Mouse (Mus musculus) ES-CJ7 (cell line): ENCODE data around the gene Foxo3.

Experiments
- DNase-seq: peaks from one replicate; pipeline ENCODE4 v3.0.0; 2011; ENCODE audit warnings: low read depth, low spot score

Gene Foxo3

GRCm38 (mm10) chr10:42230471-42231099 is 46.0 kb downstream of the Foxo3 start:
- DNase-seq = no peak

GRCm38 (mm10) chr10:42227751-42228241 is 48.8 kb downstream of the Foxo3 start:
- DNase-seq = no peak

- no peak for DNase-seq
Observed at GRCm38 (mm10) chr10:42226176-42226575, 50.4 kb downstream of the Foxo3 start.

- DNase-seq = no peak
Observed at GRCm38 (mm10) chr10:42225184-42225935, 51.2 kb downstream of the Foxo3 start.

GRCm38 (mm10) chr10:42221996-42222395 is 54.6 kb downstream of the Foxo3 start:
- DNase-seq = no peak

- no peak for DNase-seq
Observed at GRCm38 (mm10) chr10:42221136-42221891, 55.2 kb downstream of the Foxo3 start.

- DNase-seq = no peak
Observed at GRCm38 (mm10) chr10:42220418-42220952, 56.1 kb downstream of the Foxo3 start.

GRCm38 (mm10) chr10:42211407-42211806 is 65.1 kb downstream of the Foxo3 start:
- no peak for DNase-seq

- no peak for DNase-seq
Observed at GRCm38 (mm10) chr10:42210641-42211040, 65.9 kb downstream of the Foxo3 start.

GRCm38 (mm10) chr10:42209809-42210208 is 66.7 kb downstream of the Foxo3 start:
- peak; percentile 37 for DNase-seq

GRCm38 (mm10) chr10:42207612-42208011 is 68.9 kb downstream of the Foxo3 start:
- DNase-seq = no peak

GRCm38 (mm10) chr10:42204768-42205412 is 71.7 kb downstream of the Foxo3 start:
- DNase-seq = peak; percentile 19

GRCm38 (mm10) chr10:42203321-42204155 is 73.0 kb downstream of the Foxo3 start:
- DNase-seq = no peak

GRCm38 (mm10) chr10:42202561-42202960 is 74.0 kb downstream of the Foxo3 start:
- no peak for DNase-seq

- DNase-seq = no peak
Observed at GRCm38 (mm10) chr10:42199472-42199871, 77.1 kb downstream of the Foxo3 start.

GRCm38 (mm10) chr10:42198682-42199081 is 77.9 kb downstream of the Foxo3 start:
- DNase-seq = no peak

- no peak for DNase-seq
Observed at GRCm38 (mm10) chr10:42194784-42195183, 81.8 kb downstream of the Foxo3 start.

- DNase-seq = no peak
Observed at GRCm38 (mm10) chr10:42193981-42194380, 82.6 kb downstream of the Foxo3 start.

- DNase-seq = no peak
Observed at GRCm38 (mm10) chr10:42192951-42193350, 83.6 kb downstream of the Foxo3 start.

GRCm38 (mm10) chr10:42189674-42190434 is 86.7 kb downstream of the Foxo3 start:
- no peak for DNase-seq
